Mouse (Mus musculus) CH12.LX (cell line): ENCODE results near the gene Tmem150c. TPM values are rescaled to one million over a fixed set of nuclear protein-coding genes. Genes with fewer than 3 reads are reported as not detected.

Experiments used
- DNase-seq: peaks from one replicate; pipeline ENCODE4 v3.0.0-alpha.2; 2013; ENCODE audit errors: extremely low read depth
- H3K27ac ChIP-seq: 2 replicates; pipeline ENCODE4 v1.5.1; 2012; ENCODE audit warnings: low read depth, mild to moderate bottlenecking, control low read depth, moderate library complexity; ENCODE audit not compliant: insufficient read depth
- H3K27me3 ChIP-seq: replicated peaks from 2 replicates; pipeline ENCODE3; 2012; ENCODE audit warnings: inconsistent platforms
- H3K36me3 ChIP-seq, 2 experiments: replicated peaks in 1 of 2; 2 replicates each; pipeline versions ENCODE3 to v1.6.1; 2012; ENCODE audit warnings: inconsistent platforms in 1 of 2, low read length in 1 of 2, mild to moderate bottlenecking in 1 of 2, mixed read lengths in 1 of 2, moderate library complexity in 1 of 2; ENCODE audit not compliant: control insufficient read depth in 1 of 2, insufficient read depth in 1 of 2
- H3K4me1 ChIP-seq, 2 experiments: 2 replicates each; pipeline ENCODE4 v1.6.1; 2012; ENCODE audit warnings: inconsistent platforms in 1 of 2, moderate library complexity in 1 of 2; ENCODE audit not compliant: insufficient read depth in 2 of 2, control insufficient read depth in 1 of 2
- H3K4me2 ChIP-seq: 2 replicates; pipeline ENCODE4 v1.6.1; 2012; ENCODE audit warnings: low read depth, mild to moderate bottlenecking, control low read depth; ENCODE audit not compliant: poor library complexity, insufficient read depth, severe bottlenecking
- H3K4me3 ChIP-seq, 3 experiments: fragments of 150-350 bp in 1 of 3; sonication (generic) in 1 of 3; replicated peaks in 1 of 3; 2 replicates each; pipeline versions ENCODE3 to v1.5.1; 2011 to 2012; ENCODE audit warnings: low read depth in 2 of 3, low read length in 2 of 3, mild to moderate bottlenecking in 2 of 3, moderate library complexity in 2 of 3, control low read depth in 1 of 3, improper control_type of control experiment in 1 of 3, inconsistent platforms in 1 of 3, mixed read lengths in 1 of 3; ENCODE audit not compliant: poor library complexity in 1 of 3
- H3K79me2 ChIP-seq: replicated peaks from 2 replicates; pipeline ENCODE4 v1.6.1; 2012; ENCODE audit warnings: mild to moderate bottlenecking, moderate library complexity; ENCODE audit not compliant: control insufficient read depth, poor library complexity, insufficient read depth, severe bottlenecking; ENCODE audit errors: extremely low read depth
- H3K9ac ChIP-seq: 2 replicates; pipeline ENCODE4 v1.6.1; 2012; ENCODE audit warnings: low read depth, mild to moderate bottlenecking, control low read depth, moderate library complexity; ENCODE audit not compliant: insufficient read depth
- H3K9me3 ChIP-seq: replicated peaks from 2 replicates; pipeline ENCODE3; 2012; ENCODE audit warnings: low read length, inconsistent platforms, mixed read lengths
- BHLHE40 ChIP-seq: IDR thresholded peaks from 2 replicates; pipeline ENCODE4 v1.6.1; 2011; ENCODE audit warnings: mild to moderate bottlenecking, low read depth, low read length, improper control_type of control experiment
- CHD2 ChIP-seq: IDR thresholded peaks from 2 replicates; pipeline ENCODE4 v1.6.1; 2011; ENCODE audit warnings: low read length, improper control_type of control experiment
- JUND ChIP-seq: conservative IDR thresholded peaks from 2 replicates; pipeline ENCODE4 v1.6.1; 2011; ENCODE audit warnings: low read depth, low read length, improper control_type of control experiment
- MAZ ChIP-seq: IDR thresholded peaks from 2 replicates; pipeline ENCODE4 v1.6.1; 2012; ENCODE audit warnings: low read depth, mild to moderate bottlenecking, inconsistent platforms, low read length, improper control_type of control experiment, moderate library complexity
- MEF2A ChIP-seq: IDR thresholded peaks from 2 replicates; pipeline ENCODE4 v1.6.1; 2014; ENCODE audit warnings: low read depth, mild to moderate bottlenecking, inconsistent platforms, low read length, improper control_type of control experiment, borderline replicate concordance
- MYC ChIP-seq: IDR thresholded peaks from 2 replicates; pipeline ENCODE4 v1.6.1; 2011; ENCODE audit warnings: low read depth, mild to moderate bottlenecking, improper control_type of control experiment, low read length
- NELFE ChIP-seq: IDR thresholded peaks from 2 replicates; pipeline ENCODE4 v1.6.1; 2011; ENCODE audit warnings: low read depth, low read length, improper control_type of control experiment
- POLR2AphosphoS2 ChIP-seq: IDR thresholded peaks from 2 replicates; pipeline ENCODE4 v1.6.1; 2011; ENCODE audit warnings: low read depth, low read length, improper control_type of control experiment
- RAD21 ChIP-seq: IDR thresholded peaks from 2 replicates; pipeline ENCODE4 v1.6.1; 2011; ENCODE audit warnings: low read depth, mild to moderate bottlenecking, low read length, improper control_type of control experiment, moderate library complexity
- TBP ChIP-seq: conservative IDR thresholded peaks from 2 replicates; pipeline ENCODE4 v1.6.1; 2011; ENCODE audit warnings: low read depth, low read length, improper control_type of control experiment
- ZKSCAN1 ChIP-seq: IDR thresholded peaks from 2 replicates; pipeline ENCODE4 v1.6.1; 2012; ENCODE audit warnings: low read depth, inconsistent platforms, low read length, improper control_type of control experiment, borderline replicate concordance
- ZMIZ1 ChIP-seq: IDR thresholded peaks from 2 replicates; pipeline ENCODE4 v1.6.1; 2012; ENCODE audit warnings: low read depth, mild to moderate bottlenecking, inconsistent platforms, low read length, improper control_type of control experiment
- ZNF384 ChIP-seq: IDR thresholded peaks from 2 replicates; pipeline ENCODE4 v1.6.1; 2012; ENCODE audit warnings: low read depth, low read length, improper control_type of control experiment, inconsistent platforms
- dilution Hi-C: fragments of 300-500 bp; cut with MboI; formaldehyde crosslinking; loops from 2 replicates; pipeline ENCODE4 v1.14.3; 2020; ENCODE audit warnings: low sequenced_read_pairs; ENCODE audit not compliant: extremely low pct_unique_long_range_greater_than_20kb, extremely low pct_ligation_motif_present
- in situ Hi-C: fragments of 300-500 bp; cut with MboI; formaldehyde crosslinking; loops from 3 replicates; pipeline ENCODE4 v1.14.3; 2019; ENCODE audit warnings: low sequenced_read_pairs, low pct_ligation_motif_present, low pct_unique_long_range_greater_than_20kb, mixed read lengths
- polyA plus RNA-seq: library from polyadenylated mRNA; unstranded; fragments of >175 nt; gene quantifications from 2 replicates; pipeline ENCODE4 v1.2.1, GENCODE M21; 2012; ENCODE audit warnings: low read depth; ENCODE audit not compliant: insufficient read length
- total RNA-seq, 2 experiments: library from RNA; depleted of rRNA; stranded (reverse); fragments of 300-350 nt in 1 of 2; fragments of >200 nt in 1 of 2; gene quantifications; 2 replicates each; pipeline ENCODE4 v1.2.3; 2012 to 2014

The Tmem150c gene
- total and polyA plus RNA-seq, 3 experiments, result not detected

GRCm38 (mm10) chr5:100196397-100196796 is 36.8 kb upstream of the Tmem150c start:
- Histone ChIP-seq H3K9ac (no peak overlapping the region), H3K27me3 (no peaks in the 10 kb centered on the region)
- in situ Hi-C loops, result no loop called here

GRCm38 (mm10) chr5:100191438-100192190 is 32.0 kb upstream of the Tmem150c start:
- Histone ChIP-seq H3K4me3 (no peak overlapping the region), H3K27me3 (no peaks in the 10 kb centered on the region), H3K4me2 (no peak overlapping the region), H3K9ac (no peak overlapping the region), H3K27ac (no peak overlapping the region), H3K79me2 (no peaks in the 10 kb centered on the region), H3K4me1 (peaks cover 4 to 12% of the 10 kb centered on the region in 2 experiments; a peak in 2 of 4 replicates), H3K9me3 (no peaks in the 10 kb centered on the region), H3K36me3 (no peaks in the 10 kb centered on the region)
- dilution Hi-C loops, result no loop called here
- no peak for TF ChIP-seq RAD21
- no peak for TF ChIP-seq MYC
- TF ChIP-seq ZMIZ1, result no peak
- TF ChIP-seq NELFE, result no peak
- no peak for TF ChIP-seq MAZ
- TF ChIP-seq ZNF384, result no peak
- TF ChIP-seq BHLHE40, result no peak
- in situ Hi-C loops, result no loop called here
- no peak for DNase-seq

More at GRCm38 (mm10) chr5:100196397-100196796, 36.8 kb upstream of the Tmem150c start:
- Histone ChIP-seq H3K79me2 (no peaks in the 10 kb centered on the region), H3K4me3 (no peak overlapping the region), H3K4me2 (no peak overlapping the region), H3K27ac (no peak overlapping the region), H3K36me3 (no peaks in the 10 kb centered on the region), H3K4me1 (peaks cover 3 to 35% of the 10 kb centered on the region in 2 experiments; a peak in 2 of 4 replicates), H3K9me3 (no peaks in the 10 kb centered on the region)
- DNase-seq, result no peak
- TF ChIP-seq JUND (no peak), POLR2AphosphoS2 (no peak), MAZ (no peak), ZKSCAN1 (no peak), MEF2A (no peak), MYC (no peak), BHLHE40 (no peak), TBP (no peak), CHD2 (no peak)
- dilution Hi-C loops, result no loop called here
